In the genomic region with DNA sequence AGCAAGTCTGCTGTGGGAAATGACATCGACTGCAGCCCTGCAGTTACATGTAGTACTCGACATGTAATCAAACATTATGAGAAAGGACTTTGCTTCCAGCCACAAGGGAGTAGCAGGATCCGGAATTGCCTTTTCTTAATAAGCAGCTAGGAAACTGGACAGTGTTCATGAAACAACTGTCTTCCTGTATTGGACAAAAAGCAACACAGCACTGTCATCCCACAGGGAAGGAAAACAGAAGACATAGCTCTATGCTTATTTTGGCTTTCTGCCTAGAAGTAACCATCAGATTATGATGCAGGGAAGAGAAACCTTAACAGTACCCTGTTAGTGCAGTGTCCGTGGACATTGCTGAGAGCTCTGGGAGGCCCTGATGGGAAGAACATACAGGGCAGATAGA, we compare ENCODE assay signal across 12 mouse cellular contexts. TPM values are rescaled to one million over a fixed set of nuclear protein-coding genes. Genes with fewer than 3 reads are reported as not detected.
DNase-seq lines count a peak whose midpoint lies in the region; ATAC-seq and TF ChIP-seq lines count a peak whose summit lies in the region.
"Had no signal": no experiment of that assay in that cellular context is flagged by ENCODE, and none has a peak within 500 bp of the region (broad histone marks: within the 10 kb centered on the region; RNA-seq: fewer than 3 reads in every experiment).

No protein-coding gene starts in this region.

- TF ChIP-seq CTCF in heart, adult 2 months (IDR thresholded peaks at IDR 0.05): no peak
- TF ChIP-seq CTCF in lung, embryonic 14.5 days (IDR thresholded peaks at IDR 0.05; ENCODE audit: low read depth): no peak

- H3K27ac ChIP-seq in heart, embryonic 16.5 days (ENCODE audit: low read length): no peak overlapping the region; the same call in 1 of the 2 replicates
- H3K27ac ChIP-seq in heart, adult 2 months: no peak overlapping the region
- H3K27ac ChIP-seq in lung, embryonic 14.5 days (ENCODE audit: low read depth): no peak overlapping the region
- H3K27ac ChIP-seq: forebrain, embryonic 12.5 days; gastrocnemius, adult 2 months had no signal

- TF ChIP-seq POLR2A in heart, adult 2 months (IDR thresholded peaks at IDR 0.05; ENCODE audit: insufficient read depth, low read depth, low read length): no peak

- H3K36me3 ChIP-seq in heart, embryonic 16.5 days (ENCODE audit: control insufficient read depth, insufficient read depth): no peaks in the 10 kb centered on the region
- no peaks in the 10 kb centered on the region for H3K36me3 ChIP-seq in heart, adult 2 months (ENCODE audit: control insufficient read depth, insufficient read depth, low read length)
- H3K36me3 ChIP-seq in lung, embryonic 14.5 days (ENCODE audit: insufficient read depth): no peaks in the 10 kb centered on the region
- H3K36me3 ChIP-seq: forebrain, embryonic 12.5 days had no signal

- TF ChIP-seq EP300 in heart, adult 2 months (IDR thresholded peaks at IDR 0.05; ENCODE audit: insufficient read depth, low read depth, low read length): no peak

- peak; percentile 63 for ATAC-seq in heart, embryonic 16.5 days (replicated peaks; ENCODE audit: extremely low read depth, insufficient read depth, low FRiP score)
- no peak for ATAC-seq in lung, embryonic 14.5 days (ENCODE audit: insufficient read depth)
- no peak for ATAC-seq in erythroid progenitor cell, adult 5-6 weeks (replicated peaks; ENCODE audit: low FRiP score, poor library complexity, severe bottlenecking)
- ATAC-seq: lung, postnatal 0 days had no signal

- no peak overlapping the region for H3K4me3 ChIP-seq in heart, embryonic 16.5 days (ENCODE audit: low read length)
- H3K4me3 ChIP-seq in heart, adult 2 months: no peak overlapping the region
- H3K4me3 ChIP-seq in lung, embryonic 14.5 days (ENCODE audit: low read depth, low read length): no peak overlapping the region
- H3K4me3 ChIP-seq: forebrain, embryonic 12.5 days; gastrocnemius, adult 2 months had no signal

- intact Hi-C loops in heart, adult 2 months (cut with DNase I): no loop called here

- H3K9me3 ChIP-seq in heart, embryonic 16.5 days (replicated peaks; ENCODE audit: control insufficient read depth, low read length): no peaks in the 10 kb centered on the region
- no peaks in the 10 kb centered on the region for H3K9me3 ChIP-seq in lung, embryonic 14.5 days (ENCODE audit: low read depth, low read length)
- H3K9me3 ChIP-seq: forebrain, embryonic 12.5 days had no signal

- WGBS in heart, embryonic 16.5 days: 32% methylated on average over 4 of the region's 4 CpGs
- WGBS in heart, adult 2 months: 31% methylated on average over 4 of the region's 4 CpGs
- 40% methylated on average over 4 of the region's 4 CpGs for WGBS in lung, embryonic 14.5 days
- 12% methylated on average over 4 of the region's 4 CpGs for WGBS in large intestine, adult 2 months

- H3K9ac ChIP-seq in heart, embryonic 16.5 days (ENCODE audit: low read length): no peak overlapping the region
- H3K9ac ChIP-seq in heart, adult 2 months (ENCODE audit: low read depth, low read length): no peak overlapping the region
- no peak overlapping the region for H3K9ac ChIP-seq in lung, embryonic 14.5 days
- H3K9ac ChIP-seq: forebrain, embryonic 12.5 days had no signal

- H3K79me2 ChIP-seq in heart, adult 2 months (replicated peaks; ENCODE audit: control insufficient read depth, insufficient read depth, low read length): no peaks in the 10 kb centered on the region

- H3K27me3 ChIP-seq in heart, embryonic 16.5 days (ENCODE audit: control insufficient read depth, insufficient read depth, low read length): no peaks in the 10 kb centered on the region
- H3K27me3 ChIP-seq in heart, adult 2 months (ENCODE audit: control insufficient read depth, insufficient read depth, low read length): no peaks in the 10 kb centered on the region
- H3K27me3 ChIP-seq in lung, embryonic 14.5 days (ENCODE audit: insufficient read depth, low read length): no peaks in the 10 kb centered on the region
- H3K27me3 ChIP-seq: forebrain, embryonic 12.5 days had no signal

- H3K4me2 ChIP-seq in heart, embryonic 16.5 days (ENCODE audit: low read depth, low read length): no peak overlapping the region
- H3K4me2 ChIP-seq in lung, embryonic 14.5 days: no peak overlapping the region
- H3K4me2 ChIP-seq: forebrain, embryonic 12.5 days had no signal

- no peak for DNase-seq in heart, adult 2 months
- peak; percentile 58 for DNase-seq in lung, embryonic 14.5 days
- DNase-seq in lung, postnatal 4 days: no peak
- peak; percentile 98 for DNase-seq in MN1 (ENCODE audit: low spot score)
- peak; percentile 44 for DNase-seq in large intestine, adult 2 months (ENCODE audit: low read depth, low spot score)
- DNase-seq in layer of hippocampus, postnatal 25 days (ENCODE audit: extremely low spot score in 1 of 2, low spot score in 1 of 2): no peak
- DNase-seq: cerebellum, adult 9-10 months; gastrocnemius, adult 2 months had no signal

- peaks cover 15% of the 10 kb centered on the region for H3K4me1 ChIP-seq in heart, embryonic 16.5 days (ENCODE audit: control insufficient read depth, insufficient read depth, low read length)
- peaks cover 2% of the 10 kb centered on the region; the same call in 1 of the 2 replicates for H3K4me1 ChIP-seq in heart, adult 2 months (ENCODE audit: control insufficient read depth, insufficient read depth, low read length)
- no peaks in the 10 kb centered on the region for H3K4me1 ChIP-seq in lung, embryonic 14.5 days (ENCODE audit: insufficient read depth)
- H3K4me1 ChIP-seq: forebrain, embryonic 12.5 days had no signal

RNA-seq across cellular contexts. Expression of gene Pdss2, which starts 31.0 kb away (rescaled TPM):
- polyA plus RNA-seq in heart, embryonic 16.5 days (2015; fragmentation: Nextera tagmentation; extraction: Ambion mirVana): 13.9 and 14.6 TPM in 2 replicates
- total RNA-seq in heart, adult 2 months (2021): 10 to 100 TPM; 31.1 to 33.7 TPM
- polyA plus RNA-seq in heart, adult 2 months (2012; rRNA removed): 16.6 and 27.0 TPM in 2 replicates
- polyA plus RNA-seq in lung, embryonic 14.5 days (2014; fragmentation: Nextera tagmentation; extraction: Ambion mirVana): 10.6 and 11.5 TPM in 2 replicates
- polyA plus RNA-seq in large intestine, adult 2 months (2012; rRNA removed): 12.7 and 16.2 TPM in 2 replicates
- total RNA-seq in erythroid progenitor cell, adult 5-6 weeks (2015; ENCODE audit: low replicate concordance): 0.72 TPM in 1 of 2 replicates, not detected in the other
- 1.7 and 6.1 TPM in 2 replicates for total RNA-seq in erythroid progenitor cell, adult 5-6 weeks (2017; ENCODE audit: low replicate concordance)
- 10 to 100 TPM; 15.4 to 16.2 TPM for total RNA-seq in layer of hippocampus, postnatal 25 days (2021)

Comparison
In these comparisons a context has a peak if more than half of its experiments do, and no peak if none do; other contexts are left out.
1. DNase-seq: peak in lung, embryonic 14.5 days (single experiment), MN1 (single experiment) and large intestine, adult 2 months (single experiment); none in heart, adult 2 months (0 of 2), lung, postnatal 4 days (0 of 2) and layer of hippocampus, postnatal 25 days (0 of 2).